Mouse (Mus musculus): ENCODE results near the gene Dek. TPM values are rescaled to one million over a fixed set of nuclear protein-coding genes. Genes with fewer than 3 reads are reported as not detected.

The Dek gene
- polyA plus RNA-seq, 1 experiment from 2014 or later = 119 TPM

DNA sequence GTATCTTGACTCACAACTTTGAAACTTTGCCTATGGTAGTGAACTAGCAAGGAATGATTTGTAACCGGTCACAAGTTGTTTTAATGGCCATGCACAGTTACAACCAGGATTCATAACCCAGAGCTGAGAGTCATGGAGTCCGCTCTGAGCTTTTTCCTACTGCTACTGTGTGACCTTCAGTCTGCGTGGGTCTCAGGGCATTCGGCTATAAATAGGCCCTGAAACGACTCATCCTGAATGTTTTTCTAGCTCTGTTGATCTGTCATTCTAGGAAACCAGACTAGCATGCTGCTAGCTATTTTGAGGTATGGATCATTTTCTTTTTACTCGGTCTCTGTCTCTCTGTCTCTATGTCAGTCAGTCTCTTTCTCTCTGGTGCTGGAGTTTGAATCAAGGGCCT, 36.8 kb upstream of the Dek start:
- no peaks in the 10 kb centered on the region for H3K4me1 ChIP-seq (ENCODE audit: control insufficient read depth, insufficient read depth, low read length)
- no peaks in the 10 kb centered on the region for H3K27me3 ChIP-seq (replicated peaks; ENCODE audit: control insufficient read depth, insufficient read depth, low read length)
- H3K9me3 ChIP-seq (replicated peaks; ENCODE audit: control insufficient read depth, low read length) = no peaks in the 10 kb centered on the region
- H3K4me2 ChIP-seq (ENCODE audit: low read length) = no peak overlapping the region
- DNase-seq (ENCODE audit: low spot score) = no peak
- no peaks in the 10 kb centered on the region for H3K36me3 ChIP-seq (ENCODE audit: control insufficient read depth, insufficient read depth, low read length)
- H3K4me3 ChIP-seq (ENCODE audit: low read depth, low read length) = no peak overlapping the region
- 92% methylated on average over 6 of the region's 6 CpGs for WGBS
- ATAC-seq = no peak
- H3K9ac ChIP-seq (ENCODE audit: low read length) = no peak overlapping the region
- H3K27ac ChIP-seq (ENCODE audit: low read depth, low read length) = no peak overlapping the region

DNA sequence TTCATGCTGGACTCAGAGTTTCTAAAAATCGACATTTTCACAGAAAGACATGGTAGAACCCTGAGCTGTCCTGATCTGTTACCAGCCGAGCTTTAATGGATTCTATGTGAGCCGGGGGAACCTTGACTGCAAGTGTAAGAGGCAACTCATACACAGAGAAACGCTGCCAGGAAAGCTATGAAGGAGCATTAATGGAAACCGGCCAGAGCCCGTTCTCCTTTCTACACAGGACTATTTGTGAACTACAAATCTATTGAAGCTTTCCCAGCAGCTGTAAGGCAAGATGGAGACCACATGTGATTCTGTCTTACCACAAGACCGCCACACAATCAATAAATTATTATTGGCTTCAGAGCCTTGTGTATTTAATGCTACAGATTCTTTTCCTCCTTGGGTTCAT, 29.7 kb upstream of the Dek start:
- Histone ChIP-seq H3K4me3 (ENCODE audit: low read depth, low read length) (no peak overlapping the region), H3K4me1 (ENCODE audit: control insufficient read depth, insufficient read depth, low read length) (no peaks in the 10 kb centered on the region), H3K27me3 (replicated peaks; ENCODE audit: control insufficient read depth, insufficient read depth, low read length) (no peaks in the 10 kb centered on the region), H3K36me3 (ENCODE audit: control insufficient read depth, insufficient read depth, low read length) (no peaks in the 10 kb centered on the region), H3K9ac (ENCODE audit: low read length) (no peak overlapping the region), H3K9me3 (replicated peaks; ENCODE audit: control insufficient read depth, low read length) (no peaks in the 10 kb centered on the region), H3K4me2 (ENCODE audit: low read length) (no peak overlapping the region), H3K27ac (ENCODE audit: low read depth, low read length) (no peak overlapping the region)
- no peak for DNase-seq (ENCODE audit: low spot score)
- 90% methylated on average over 7 of the region's 7 CpGs for WGBS
- no peak for ATAC-seq

DNA sequence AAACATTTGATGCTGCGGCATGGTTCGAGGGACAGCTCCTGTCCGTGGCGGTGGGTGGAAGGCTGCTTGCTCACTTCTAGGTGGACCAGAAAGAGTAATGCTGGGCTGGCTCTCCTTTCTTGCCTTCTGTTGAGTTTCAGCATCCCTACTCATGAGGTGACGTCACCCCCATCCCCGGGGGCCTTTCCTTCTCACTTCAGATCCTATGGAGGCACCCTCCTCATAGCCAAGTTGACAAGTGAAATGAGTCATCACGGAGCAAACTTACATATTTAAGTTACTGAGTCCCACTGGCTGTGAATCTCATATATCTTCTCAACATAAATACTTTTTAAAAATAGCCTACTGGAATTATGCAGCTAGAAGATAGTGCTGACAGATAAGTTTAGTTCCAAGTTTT, 28.8 kb upstream of the Dek start:
- Histone ChIP-seq H3K4me2 (ENCODE audit: low read length) (no peak overlapping the region), H3K27ac (ENCODE audit: low read depth, low read length) (no peak overlapping the region), H3K4me1 (ENCODE audit: control insufficient read depth, insufficient read depth, low read length) (no peaks in the 10 kb centered on the region), H3K9ac (ENCODE audit: low read length) (no peak overlapping the region), H3K36me3 (ENCODE audit: control insufficient read depth, insufficient read depth, low read length) (no peaks in the 10 kb centered on the region), H3K4me3 (ENCODE audit: low read depth, low read length) (no peak overlapping the region), H3K9me3 (replicated peaks; ENCODE audit: control insufficient read depth, low read length) (no peaks in the 10 kb centered on the region), H3K27me3 (replicated peaks; ENCODE audit: control insufficient read depth, insufficient read depth, low read length) (no peaks in the 10 kb centered on the region)
- 93% methylated on average over 7 of the region's 7 CpGs for WGBS
- ATAC-seq (no peak), DNase-seq (ENCODE audit: low spot score) (no peak)

DNA sequence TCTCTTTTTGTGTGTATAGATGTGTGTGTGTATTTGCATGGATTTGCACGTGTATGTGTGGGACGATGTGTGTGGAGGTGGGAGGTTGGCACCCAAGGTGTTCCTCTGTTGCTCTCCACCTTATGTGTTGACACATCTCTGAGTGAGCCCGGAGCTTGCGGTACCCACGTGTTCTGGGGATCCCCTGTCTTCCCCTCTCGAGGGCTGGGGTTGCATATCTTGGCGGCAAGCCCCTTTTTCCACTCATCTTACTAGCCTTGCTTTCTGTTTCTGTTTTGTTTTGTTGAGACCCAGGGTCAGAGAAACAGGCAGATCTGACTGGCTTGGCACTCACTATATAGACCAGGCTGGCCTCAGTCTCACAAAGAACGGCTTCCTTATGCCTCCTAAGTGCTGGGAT, 27.1 kb upstream of the Dek start:
- no peak overlapping the region for H3K9ac ChIP-seq (ENCODE audit: low read length)
- whole genome bisulfite sequencing = 86% methylated on average over 8 of the region's 8 CpGs
- H3K4me3 ChIP-seq (ENCODE audit: low read depth, low read length) = no peak overlapping the region
- H3K4me2 ChIP-seq (ENCODE audit: low read length) = no peak overlapping the region
- no peak for ATAC-seq
- H3K36me3 ChIP-seq (ENCODE audit: control insufficient read depth, insufficient read depth, low read length) = no peaks in the 10 kb centered on the region
- H3K4me1 ChIP-seq (ENCODE audit: control insufficient read depth, insufficient read depth, low read length) = no peaks in the 10 kb centered on the region
- H3K27me3 ChIP-seq (replicated peaks; ENCODE audit: control insufficient read depth, insufficient read depth, low read length) = no peaks in the 10 kb centered on the region
- no peak for DNase-seq (ENCODE audit: low spot score)
- no peak overlapping the region for H3K27ac ChIP-seq (ENCODE audit: low read depth, low read length)
- H3K9me3 ChIP-seq (replicated peaks; ENCODE audit: control insufficient read depth, low read length) = no peaks in the 10 kb centered on the region

DNA sequence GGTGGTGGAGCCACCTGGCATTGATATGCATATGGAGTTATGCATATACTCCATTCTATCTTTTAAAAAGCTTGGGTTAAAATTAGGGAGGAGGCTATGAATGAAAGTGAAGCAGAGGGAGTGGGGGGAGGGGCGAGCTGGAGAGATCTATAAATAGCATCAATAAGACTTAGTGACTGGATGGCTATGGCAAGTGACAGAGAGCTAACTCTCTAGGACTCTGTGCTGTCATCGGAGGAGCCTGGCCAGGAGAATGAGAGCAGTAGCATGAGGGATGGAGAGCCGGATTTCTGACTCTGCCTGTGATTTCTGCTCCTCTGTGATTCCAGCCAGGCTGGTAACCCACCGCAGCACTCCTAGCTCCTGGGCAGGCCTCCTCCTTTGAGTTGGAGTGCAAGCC, 23.1 kb upstream of the Dek start:
- H3K27ac ChIP-seq (ENCODE audit: low read depth, low read length) = no peak overlapping the region
- H3K4me1 ChIP-seq (ENCODE audit: control insufficient read depth, insufficient read depth, low read length) = no peaks in the 10 kb centered on the region
- no peaks in the 10 kb centered on the region for H3K9me3 ChIP-seq (replicated peaks; ENCODE audit: control insufficient read depth, low read length)
- no peak overlapping the region for H3K4me3 ChIP-seq (ENCODE audit: low read depth, low read length)
- ATAC-seq (no peak), DNase-seq (ENCODE audit: low spot score) (no peak)
- 71% methylated on average over 4 of the region's 4 CpGs for WGBS
- H3K4me2 ChIP-seq (ENCODE audit: low read length) = no peak overlapping the region
- no peak overlapping the region for H3K9ac ChIP-seq (ENCODE audit: low read length)
- no peaks in the 10 kb centered on the region for H3K27me3 ChIP-seq (replicated peaks; ENCODE audit: control insufficient read depth, insufficient read depth, low read length)
- H3K36me3 ChIP-seq (ENCODE audit: control insufficient read depth, insufficient read depth, low read length) = no peaks in the 10 kb centered on the region

DNA sequence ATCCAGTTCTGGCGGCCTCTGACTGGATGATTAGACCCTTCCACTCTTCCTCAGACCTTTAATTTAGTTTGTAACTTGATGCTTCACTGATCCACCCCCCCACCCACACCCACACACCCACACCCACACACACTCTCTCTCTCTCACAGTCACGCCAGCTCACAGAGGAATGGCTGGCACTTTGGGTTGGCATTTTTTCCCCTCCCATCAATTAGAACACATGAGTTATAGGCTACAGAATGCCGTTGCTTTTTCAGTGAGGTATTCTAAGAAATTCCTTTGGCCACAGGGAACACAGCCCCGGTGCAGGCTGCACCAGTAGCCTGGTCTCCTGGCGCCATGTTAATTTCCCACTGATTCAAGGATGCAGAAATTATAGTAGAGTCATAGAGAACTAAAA, 19.6 kb upstream of the Dek start:
- Histone ChIP-seq H3K4me3 (ENCODE audit: low read depth, low read length) (no peak overlapping the region), H3K9me3 (replicated peaks; ENCODE audit: control insufficient read depth, low read length) (no peaks in the 10 kb centered on the region), H3K27ac (ENCODE audit: low read depth, low read length) (no peak overlapping the region), H3K9ac (ENCODE audit: low read length) (no peak overlapping the region), H3K27me3 (replicated peaks; ENCODE audit: control insufficient read depth, insufficient read depth, low read length) (peaks cover 8% of the 10 kb centered on the region; the same call in 1 of the 2 replicates), H3K4me1 (ENCODE audit: control insufficient read depth, insufficient read depth, low read length) (no peaks in the 10 kb centered on the region; the same call in 1 of the 2 replicates), H3K4me2 (ENCODE audit: low read length) (no peak overlapping the region), H3K36me3 (ENCODE audit: control insufficient read depth, insufficient read depth, low read length) (no peaks in the 10 kb centered on the region)
- 80% methylated on average over 5 of the region's 5 CpGs for WGBS
- ATAC-seq = no peak
- DNase-seq (ENCODE audit: low spot score) = no peak

DNA sequence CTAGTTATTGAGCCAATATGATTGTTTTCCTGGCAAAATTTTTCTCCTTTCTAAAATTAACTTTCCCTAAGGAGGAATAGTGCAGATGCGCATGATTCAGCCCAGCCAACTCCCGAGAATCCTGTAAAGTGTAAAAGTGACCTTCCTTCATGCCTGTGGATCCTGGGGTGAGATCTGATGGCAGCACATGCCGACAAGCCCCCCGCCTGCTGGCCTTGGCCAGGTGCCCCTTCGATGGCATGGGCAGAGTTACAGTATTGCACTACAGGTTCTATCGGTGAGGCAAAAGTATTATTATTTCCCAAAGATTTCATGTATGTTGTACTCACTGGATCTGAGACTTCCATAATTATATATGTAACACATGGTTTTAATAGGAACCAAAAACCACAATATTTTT, 19.0 kb upstream of the Dek start:
- Histone ChIP-seq H3K4me1 (ENCODE audit: control insufficient read depth, insufficient read depth, low read length) (no peaks in the 10 kb centered on the region; the same call in 1 of the 2 replicates), H3K27me3 (replicated peaks; ENCODE audit: control insufficient read depth, insufficient read depth, low read length) (peaks cover 8% of the 10 kb centered on the region; the same call in 1 of the 2 replicates), H3K9ac (ENCODE audit: low read length) (no peak overlapping the region), H3K4me3 (ENCODE audit: low read depth, low read length) (no peak overlapping the region), H3K4me2 (ENCODE audit: low read length) (no peak overlapping the region), H3K36me3 (ENCODE audit: control insufficient read depth, insufficient read depth, low read length) (no peaks in the 10 kb centered on the region), H3K9me3 (replicated peaks; ENCODE audit: control insufficient read depth, low read length) (no peaks in the 10 kb centered on the region), H3K27ac (ENCODE audit: low read depth, low read length) (no peak overlapping the region)
- ATAC-seq = no peak
- DNase-seq (ENCODE audit: low spot score) = no peak
- WGBS = 87% methylated on average over 6 of the region's 6 CpGs

DNA sequence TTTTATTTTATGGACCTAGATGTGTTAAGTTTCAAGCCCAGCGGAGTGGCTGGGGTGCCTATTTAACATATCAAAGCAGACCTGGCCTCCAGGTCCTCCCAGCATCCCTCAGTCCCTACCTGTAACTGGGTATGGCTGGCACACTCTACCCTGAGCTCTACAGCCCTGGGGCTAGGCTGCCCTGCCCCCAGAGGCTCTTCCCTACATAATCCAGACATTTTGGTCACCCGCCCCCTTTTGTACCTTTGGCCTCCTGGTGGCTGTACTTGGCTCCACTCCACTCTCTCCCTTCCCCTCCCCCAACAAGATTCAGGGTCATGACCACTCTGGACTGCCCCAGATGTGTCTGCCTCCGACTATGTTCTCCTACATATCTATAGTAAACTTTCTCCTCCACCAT, 18.4 kb upstream of the Dek start:
- H3K36me3 ChIP-seq (ENCODE audit: control insufficient read depth, insufficient read depth, low read length) = no peaks in the 10 kb centered on the region
- DNase-seq (ENCODE audit: low spot score) (no peak), ATAC-seq (no peak)
- H3K9me3 ChIP-seq (replicated peaks; ENCODE audit: control insufficient read depth, low read length) = no peaks in the 10 kb centered on the region
- H3K4me2 ChIP-seq (ENCODE audit: low read length) = no peak overlapping the region
- no peaks in the 10 kb centered on the region; the same call in 1 of the 2 replicates for H3K4me1 ChIP-seq (ENCODE audit: control insufficient read depth, insufficient read depth, low read length)
- no peak overlapping the region for H3K4me3 ChIP-seq (ENCODE audit: low read depth, low read length)
- H3K27ac ChIP-seq (ENCODE audit: low read depth, low read length) = no peak overlapping the region
- H3K27me3 ChIP-seq (replicated peaks; ENCODE audit: control insufficient read depth, insufficient read depth, low read length) = peaks cover 8% of the 10 kb centered on the region; the same call in 1 of the 2 replicates
- WGBS = 49% methylated on average over 3 of the region's 3 CpGs
- no peak overlapping the region for H3K9ac ChIP-seq (ENCODE audit: low read length)

DNA sequence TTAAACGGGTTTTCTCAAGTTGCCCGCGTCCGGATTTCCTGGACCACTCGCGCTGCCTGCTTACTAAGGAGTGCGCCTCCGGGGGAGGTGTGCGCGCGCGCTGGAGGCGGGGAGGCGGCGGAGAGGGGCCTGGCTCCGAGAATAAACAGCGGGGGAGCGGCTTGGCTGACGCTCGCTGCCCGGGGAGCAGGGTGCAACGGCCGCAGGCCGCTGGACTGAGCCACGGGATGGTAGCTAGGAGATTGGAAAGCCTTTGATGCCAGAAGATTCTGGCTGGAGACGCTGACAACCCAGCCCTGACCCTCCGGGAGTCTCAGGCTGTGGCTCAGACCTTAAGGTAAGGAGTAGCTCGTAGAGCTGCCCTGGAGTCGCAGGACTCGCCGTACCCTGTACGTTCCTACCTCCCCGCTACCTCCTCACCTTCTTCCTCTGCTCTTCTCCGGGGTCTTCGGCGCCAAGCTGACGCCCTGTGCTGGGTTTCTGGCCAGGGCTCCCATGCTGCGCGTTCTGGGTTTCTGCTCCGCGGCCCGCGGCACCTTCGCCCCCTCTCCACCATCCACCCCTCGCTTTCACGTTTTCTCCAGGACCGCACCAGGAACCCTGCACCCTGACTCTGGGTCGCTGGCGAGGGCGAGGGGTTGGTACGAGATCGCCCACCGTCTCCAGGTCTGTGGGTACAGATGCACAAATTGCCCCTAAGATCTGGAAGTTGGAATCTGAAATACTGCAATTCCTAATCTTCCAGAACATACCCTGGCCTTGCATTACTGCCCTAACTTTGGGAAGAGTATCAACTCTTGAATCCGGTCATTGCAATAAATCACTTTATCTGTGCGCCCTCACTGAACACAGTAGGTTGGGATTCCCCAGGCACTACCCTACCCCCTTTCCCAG, 16.8 kb upstream of the Dek start, which contains the start of gene Rnf144b:
Gene Rnf144b (plus strand): TSS at position 120 of the 894 bp plus-strand sequence.
- peak within 1 kb of the TSS; percentile 61 for H3K9ac ChIP-seq (ENCODE audit: low read length)
- no peaks in the 10 kb centered on the region for H3K9me3 ChIP-seq (replicated peaks; ENCODE audit: control insufficient read depth, low read length)
- H3K4me1 ChIP-seq (ENCODE audit: control insufficient read depth, insufficient read depth, low read length) = no peaks in the 10 kb centered on the region; the same call in 1 of the 2 replicates
- peak within 1 kb of the TSS; percentile 99 for H3K4me2 ChIP-seq (ENCODE audit: low read length)
- peak; percentile 61 for DNase-seq (ENCODE audit: low spot score)
- WGBS = 3% methylated on average over 55 of the region's 55 CpGs
- peaks cover 8% of the 10 kb centered on the region; the same call in 1 of the 2 replicates for H3K27me3 ChIP-seq (replicated peaks; ENCODE audit: control insufficient read depth, insufficient read depth, low read length)
- 0 out of 2 replicates have a peak, but pooled peaks have one; percentile 29 for ATAC-seq
- peak within 1 kb of the TSS; percentile 54 for H3K4me3 ChIP-seq (ENCODE audit: low read depth, low read length)
- H3K36me3 ChIP-seq (ENCODE audit: control insufficient read depth, insufficient read depth, low read length) = no peaks in the 10 kb centered on the region
- H3K27ac ChIP-seq (ENCODE audit: low read depth, low read length) = no peak within 1 kb of the TSS

Data from forebrain, embryonic 14.5 days (tissue).